Mouse (Mus musculus) CH12.LX (cell line): Measurements from ENCODE around the gene Gm49383.

Experiments used
- BHLHE40 ChIP-seq: IDR thresholded peaks from 2 replicates; pipeline ENCODE4 v1.6.1; 2011; ENCODE audit warnings: mild to moderate bottlenecking, low read depth, low read length, improper control_type of control experiment
- CTCF ChIP-seq, 2 experiments: IDR thresholded peaks in 1 of 2; conservative IDR thresholded peaks in 1 of 2; 2 replicates each; pipeline ENCODE4 v1.5.1; 2011 to 2012; ENCODE audit warnings: low read depth in 2 of 2, low read length in 2 of 2, improper control_type of control experiment in 1 of 2, inconsistent platforms in 1 of 2, mild to moderate bottlenecking in 1 of 2, moderate library complexity in 1 of 2
- EP300 ChIP-seq: IDR thresholded peaks from 2 replicates; pipeline ENCODE4 v1.6.1; 2011; ENCODE audit warnings: low read length, improper control_type of control experiment
- GABPA ChIP-seq: IDR thresholded peaks from 2 replicates; pipeline ENCODE4 v1.6.1; 2012; ENCODE audit warnings: low read depth, low read length, improper control_type of control experiment, inconsistent platforms; ENCODE audit not compliant: insufficient replicate concordance
- MAFK ChIP-seq: IDR thresholded peaks from 2 replicates; pipeline ENCODE4 v1.6.1; 2011; ENCODE audit warnings: low read length, improper control_type of control experiment; ENCODE audit not compliant: insufficient replicate concordance
- NELFE ChIP-seq: IDR thresholded peaks from 2 replicates; pipeline ENCODE4 v1.6.1; 2011; ENCODE audit warnings: low read depth, low read length, improper control_type of control experiment
- POLR2A ChIP-seq: IDR thresholded peaks from 2 replicates; pipeline ENCODE4 v1.6.1; 2011; ENCODE audit warnings: low read depth, mild to moderate bottlenecking, improper control_type of control experiment, low read length
- SIN3A ChIP-seq: IDR thresholded peaks from 2 replicates; pipeline ENCODE4 v1.6.1; 2012; ENCODE audit warnings: low read length, improper control_type of control experiment, inconsistent platforms
- TBP ChIP-seq: conservative IDR thresholded peaks from 2 replicates; pipeline ENCODE4 v1.6.1; 2011; ENCODE audit warnings: low read depth, low read length, improper control_type of control experiment
- USF2 ChIP-seq: conservative IDR thresholded peaks from 2 replicates; pipeline ENCODE4 v1.6.1; 2011; ENCODE audit warnings: low read depth, low read length, improper control_type of control experiment

GRCm38 (mm10) chr12:69158366-69158764 is 38.5 kb downstream of the Gm49383 start:
- no peak for TF ChIP-seq BHLHE40
- TF ChIP-seq POLR2A: no peak
- no peak for TF ChIP-seq GABPA
- no peak for TF ChIP-seq NELFE
- TF ChIP-seq CTCF (conservative IDR thresholded peaks at IDR 0.05 in 1 of 2, IDR thresholded peaks at IDR 0.05 in 1 of 2; ENCODE audit: low read depth in 2 of 2, low read length in 2 of 2): no peak
- TF ChIP-seq EP300: no peak
- no peak for TF ChIP-seq MAFK
- no peak for TF ChIP-seq SIN3A
- TF ChIP-seq USF2: no peak
- no peak for TF ChIP-seq TBP
